27 mouse cellular contexts compared by ENCODE assay signal in the genomic region with DNA sequence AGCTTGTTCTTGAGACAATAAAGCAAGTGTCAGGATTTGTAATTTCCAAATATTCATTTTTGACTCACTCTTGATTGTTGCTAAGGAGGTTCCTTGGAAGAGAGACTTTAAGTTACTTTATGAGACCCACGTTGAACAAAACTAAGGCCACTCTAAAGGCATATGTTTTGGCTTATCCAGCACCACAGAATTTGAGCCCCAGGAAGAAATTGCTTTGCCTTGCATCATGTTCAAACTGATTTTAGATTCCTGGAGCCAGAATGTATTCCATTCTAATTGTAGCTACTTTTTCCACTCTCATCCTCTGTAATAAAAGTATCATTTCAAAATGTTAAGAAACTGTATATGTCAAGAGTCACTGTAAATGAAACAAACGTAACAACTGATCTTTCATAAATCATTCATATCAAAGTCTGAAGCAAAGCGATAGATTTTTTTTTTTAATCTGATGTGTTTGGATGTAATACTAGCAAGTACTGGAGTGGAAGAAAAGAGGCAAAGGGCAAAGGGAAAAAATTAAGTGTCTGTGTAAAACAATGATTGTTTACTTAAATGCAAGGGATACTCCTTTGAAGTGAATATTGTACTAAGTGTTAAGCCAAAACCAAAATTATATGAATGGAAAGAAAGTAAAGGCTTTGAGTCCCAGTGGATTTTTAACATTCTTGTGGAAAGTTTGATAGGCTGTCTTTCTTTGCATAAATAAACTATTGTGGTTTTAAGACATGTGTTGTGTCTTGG.
DNase-seq lines count a peak whose midpoint lies in the region; ATAC-seq and TF ChIP-seq lines count a peak whose summit lies in the region.
"Had no signal": no experiment of that assay in that cellular context is flagged by ENCODE, and none has a peak within 500 bp of the region (broad histone marks: within the 10 kb centered on the region; RNA-seq: fewer than 3 reads in every experiment).

No protein-coding gene starts in this region.

- no peak overlapping the region for H3K27ac ChIP-seq in kidney, postnatal 0 days
- H3K27ac ChIP-seq in lung, embryonic 16.5 days (ENCODE audit: low read length): no peak overlapping the region
- H3K27ac ChIP-seq in midbrain, embryonic 16.5 days (ENCODE audit: low read length): no peak overlapping the region
- H3K27ac ChIP-seq: embryonic facial prominence, embryonic 13.5 days; heart, embryonic 15.5 days; hindbrain, embryonic 10.5 days; hindbrain, embryonic 13.5 days; intestine, embryonic 15.5 days had no signal

- TF ChIP-seq CTCF in kidney, postnatal 0 days (IDR thresholded peaks at IDR 0.05; ENCODE audit: low read depth): no peak
- no peak for TF ChIP-seq CTCF in lung, adult 2 months (IDR thresholded peaks at IDR 0.05; ENCODE audit: insufficient read depth, low read length)

- no peak overlapping the region for H3K4me2 ChIP-seq in kidney, postnatal 0 days (ENCODE audit: low read length)
- no peak overlapping the region for H3K4me2 ChIP-seq in lung, embryonic 16.5 days (ENCODE audit: low read depth, low read length)
- no peak overlapping the region for H3K4me2 ChIP-seq in myocyte (ENCODE audit: low read depth)
- H3K4me2 ChIP-seq in midbrain, embryonic 16.5 days (ENCODE audit: low read length): no peak overlapping the region
- H3K4me2 ChIP-seq: embryonic facial prominence, embryonic 13.5 days; heart, embryonic 12.5 days; heart, embryonic 15.5 days; hindbrain, embryonic 13.5 days; intestine, embryonic 15.5 days had no signal

- no peak for ATAC-seq in kidney, postnatal 0 days (replicated peaks; ENCODE audit: low FRiP score, low read depth)
- peak; percentile 76 for ATAC-seq in lung, embryonic 16.5 days (ENCODE audit: low read depth)
- ATAC-seq in midbrain, embryonic 16.5 days: no peak
- ATAC-seq: forebrain, embryonic 14.5 days; hindbrain, embryonic 16.5 days; intestine, embryonic 15.5 days had no signal

- no peaks in the 10 kb centered on the region for H3K9me3 ChIP-seq in kidney, postnatal 0 days (replicated peaks; ENCODE audit: low read length)
- H3K9me3 ChIP-seq in lung, embryonic 16.5 days (ENCODE audit: control insufficient read depth, low read length): no peaks in the 10 kb centered on the region
- H3K9me3 ChIP-seq in midbrain, embryonic 16.5 days (replicated peaks; ENCODE audit: control insufficient read depth, low read length, poor library complexity, severe bottlenecking): no peaks in the 10 kb centered on the region; the same call in 1 of the 2 replicates
- H3K9me3 ChIP-seq: embryonic facial prominence, embryonic 13.5 days; G1E; heart, embryonic 12.5 days; heart, embryonic 15.5 days; hindbrain, embryonic 10.5 days; hindbrain, embryonic 13.5 days; intestine, embryonic 15.5 days had no signal

- WGBS in kidney, postnatal 0 days: 70% methylated on average over 3 of the region's 3 CpGs
- WGBS in lung, embryonic 16.5 days: 52% methylated on average over 3 of the region's 3 CpGs
- WGBS in lung, adult 2 months: 66% methylated on average over 3 of the region's 3 CpGs
- 80% methylated on average over 3 of the region's 3 CpGs for WGBS in midbrain, embryonic 16.5 days

- peak; percentile 6 for DNase-seq in kidney, postnatal 0 days (ENCODE audit: low spot score)
- no peak for DNase-seq in kidney, adult 9 months
- DNase-seq in lung, adult 2 months: no peak
- DNase-seq: adrenal gland, adult 2 months; adrenal gland, postnatal 14 days; B cell, adult 2 months; cerebellum, adult 11-12 months; cerebellum, adult 8-10 months; cerebellum, postnatal 10 days; cerebellum, postnatal 36 days; gastrocnemius, postnatal 25 days; heart, adult 18-20 months; heart, postnatal 10 days; heart, postnatal 36 days had no signal

- H3K36me3 ChIP-seq in kidney, postnatal 0 days (ENCODE audit: insufficient read depth, low read length): no peaks in the 10 kb centered on the region
- H3K36me3 ChIP-seq in lung, embryonic 16.5 days (ENCODE audit: control insufficient read depth, insufficient read depth, low read length): no peaks in the 10 kb centered on the region
- no peaks in the 10 kb centered on the region for H3K36me3 ChIP-seq in myocyte (ENCODE audit: control insufficient read depth, insufficient read depth)
- H3K36me3 ChIP-seq in midbrain, embryonic 16.5 days (ENCODE audit: control insufficient read depth, insufficient read depth, low read length): no peaks in the 10 kb centered on the region
- H3K36me3 ChIP-seq: embryonic facial prominence, embryonic 13.5 days; G1E; heart, embryonic 12.5 days; heart, embryonic 15.5 days; hindbrain, embryonic 10.5 days; hindbrain, embryonic 13.5 days; intestine, embryonic 15.5 days had no signal

- no peak overlapping the region for H3ac ChIP-seq in myocyte (ENCODE audit: control insufficient read depth, insufficient read length)

- H3K4me3 ChIP-seq in kidney, postnatal 0 days (replicated peaks; ENCODE audit: low read depth, low read length): no peak overlapping the region
- no peak overlapping the region for H3K4me3 ChIP-seq in lung, embryonic 16.5 days (ENCODE audit: low read length)
- H3K4me3 ChIP-seq in lung, adult 2 months (replicated peaks; ENCODE audit: extremely low read depth, low read depth, low read length): no peak overlapping the region
- no peak overlapping the region for H3K4me3 ChIP-seq in myocyte
- H3K4me3 ChIP-seq in midbrain, embryonic 16.5 days (ENCODE audit: low read depth, low read length): no peak overlapping the region
- H3K4me3 ChIP-seq: embryonic facial prominence, embryonic 13.5 days; heart, embryonic 12.5 days; heart, embryonic 15.5 days; hindbrain, embryonic 10.5 days; hindbrain, embryonic 13.5 days; intestine, embryonic 15.5 days had no signal

- no peaks in the 10 kb centered on the region for H3K27me3 ChIP-seq in kidney, postnatal 0 days (ENCODE audit: insufficient read depth, low read length)
- no peaks in the 10 kb centered on the region for H3K27me3 ChIP-seq in lung, embryonic 16.5 days (ENCODE audit: control insufficient read depth, insufficient read depth, low read depth, low read length)
- no peaks in the 10 kb centered on the region for H3K27me3 ChIP-seq in myocyte (ENCODE audit: control insufficient read depth, insufficient read depth, insufficient read length)
- no peaks in the 10 kb centered on the region for H3K27me3 ChIP-seq in midbrain, embryonic 16.5 days (ENCODE audit: control insufficient read depth, insufficient read depth, low read depth, low read length)
- H3K27me3 ChIP-seq: CH12.LX; embryonic facial prominence, embryonic 13.5 days; heart, embryonic 12.5 days; heart, embryonic 15.5 days; hindbrain, embryonic 13.5 days; intestine, embryonic 15.5 days had no signal

- H3K4me1 ChIP-seq in kidney, postnatal 0 days (replicated peaks; ENCODE audit: insufficient read depth, low read length): no peaks in the 10 kb centered on the region
- no peaks in the 10 kb centered on the region for H3K4me1 ChIP-seq in lung, embryonic 16.5 days (replicated peaks; ENCODE audit: control insufficient read depth, insufficient read depth, low read length)
- H3K4me1 ChIP-seq in lung, adult 2 months (ENCODE audit: control insufficient read depth, insufficient read depth, low read length): no peaks in the 10 kb centered on the region
- no peaks in the 10 kb centered on the region for H3K4me1 ChIP-seq in midbrain, embryonic 16.5 days (ENCODE audit: control insufficient read depth, insufficient read depth, low read length)
- H3K4me1 ChIP-seq: embryonic facial prominence, embryonic 13.5 days; heart, embryonic 12.5 days; heart, embryonic 15.5 days; hindbrain, embryonic 10.5 days; hindbrain, embryonic 13.5 days; intestine, embryonic 15.5 days had no signal

- H3K79me2 ChIP-seq in myocyte (ENCODE audit: control insufficient read depth, insufficient read depth): no peaks in the 10 kb centered on the region

- no peak overlapping the region for H3K9ac ChIP-seq in kidney, postnatal 0 days (ENCODE audit: low read depth, low read length)
- H3K9ac ChIP-seq in lung, embryonic 16.5 days (ENCODE audit: low read length): no peak overlapping the region
- no peak overlapping the region for H3K9ac ChIP-seq in midbrain, embryonic 16.5 days (ENCODE audit: low read depth, low read length)
- H3K9ac ChIP-seq: embryonic facial prominence, embryonic 13.5 days; heart, embryonic 12.5 days; heart, embryonic 15.5 days; hindbrain, embryonic 13.5 days; intestine, embryonic 15.5 days had no signal

- no peak for TF ChIP-seq POLR2A in lung, adult 2 months (IDR thresholded peaks at IDR 0.05; ENCODE audit: borderline replicate concordance, extremely low read depth, low read depth, low read length)
- no peak for TF ChIP-seq POLR2A in myocyte (IDR thresholded peaks at IDR 0.05; ENCODE audit: insufficient read length, low read depth)

TF ChIP-seq in myocyte, 11 proteins besides CTCF, POLR2A, EP300 and RAD21:
- TF ChIP-seq MYOD1 (IDR thresholded peaks at IDR 0.05; ENCODE audit: control insufficient read depth in 1 of 3, insufficient read length in 2 of 3, low read depth in 2 of 3) (no peak), CEBPB (IDR thresholded peaks at IDR 0.05; ENCODE audit: insufficient read depth, poor library complexity, severe bottlenecking) (peak; percentile 94)
